Mouse (Mus musculus) embryonic fibroblast, embryonic 13.5 days (primary cell): Measurements from ENCODE around the gene Dnm3.

Source experiments
- CTCF ChIP-seq: IDR thresholded peaks from 2 replicates; pipeline ENCODE4 v1.5.1; 2011; ENCODE audit warnings: mild to moderate bottlenecking, control low read depth, low read length, moderate library complexity, borderline replicate concordance; ENCODE audit not compliant: insufficient read depth
- POLR2A ChIP-seq: IDR thresholded peaks from 2 replicates; pipeline ENCODE4 v1.6.1; 2011; ENCODE audit warnings: low read depth, mild to moderate bottlenecking, control low read depth, low read length, moderate library complexity

DNA sequence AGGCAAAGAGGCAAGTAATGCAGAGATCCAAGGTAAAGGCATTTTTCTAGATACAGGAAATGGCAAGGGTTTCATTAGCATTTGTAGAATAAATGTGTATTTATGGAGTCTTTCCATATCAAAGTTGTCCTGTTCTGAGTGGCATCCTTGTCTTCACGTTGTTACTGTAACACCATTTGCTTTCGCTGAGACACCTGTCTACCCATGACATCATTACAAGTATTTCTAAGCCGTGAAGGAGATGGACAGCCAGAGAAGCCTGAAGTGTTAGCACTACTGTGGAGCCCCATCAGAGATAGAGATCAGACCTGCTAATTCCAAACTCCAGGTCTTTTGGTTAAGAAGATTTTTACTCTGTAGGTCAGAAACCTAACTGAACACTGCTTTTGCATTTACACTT is 322.3 kb downstream of the Dnm3 start:
- TF ChIP-seq CTCF = no peak
- no peak for TF ChIP-seq POLR2A
